Mouse (Mus musculus) bone marrow macrophage, adult 2 months (primary cell): ENCODE measurements around the gene Slc12a3.

Source experiments
- CTCF ChIP-seq: IDR thresholded peaks from 2 replicates; pipeline ENCODE4 v1.5.1; 2012; ENCODE audit warnings: low read depth, mild to moderate bottlenecking, low read length, moderate library complexity
- POLR2A ChIP-seq: IDR thresholded peaks from 2 replicates; pipeline ENCODE4 v1.6.1; 2012; ENCODE audit warnings: mild to moderate bottlenecking, low read depth, low read length, borderline replicate concordance

- TF ChIP-seq POLR2A, result no peak
- TF ChIP-seq CTCF, result no peak
Observed at GRCm38 (mm10) chr8:94415218-94415617, 86.2 kb downstream of the Slc12a3 start.
